Mouse (Mus musculus) limb, embryonic 11.5 days (tissue): ENCODE data around the gene Cers5. TPM values are rescaled to one million over a fixed set of nuclear protein-coding genes. Genes with fewer than 3 reads are reported as not detected.
A peak's percentile ranks its signal among the peaks of the same experiment; 100 is the strongest.
"Not testable (repeated sequence)": the region's sequence is repeated elsewhere in the genome, so short reads cannot be mapped to it uniquely, and the experiment has no call there.

Source experiments
- ATAC-seq: fragments of 200-750 bp; cut with Nextera tagmentation; 2 replicates; pipeline ENCODE4 v1.8.0; 2017; ENCODE audit warnings: low read depth; ENCODE audit not compliant: insufficient number of reproducible peaks, low FRiP score, low TSS enrichment
- DNase-seq: peaks from one replicate; pipeline ENCODE4 v3.0.0-alpha.2; 2015; ENCODE audit warnings: low spot score
- H3K27ac ChIP-seq: fragments of 300-500 bp; sonication (generic); replicated peaks from 2 replicates; pipeline ENCODE4 v1.5.1; 2014; ENCODE audit warnings: low read depth, mild to moderate bottlenecking, low read length
- H3K27me3 ChIP-seq: fragments of 300-500 bp; sonication (generic); 2 replicates; pipeline ENCODE4 v1.6.1; 2014; ENCODE audit warnings: mild to moderate bottlenecking, low read length, mixed read lengths; ENCODE audit not compliant: control insufficient read depth, insufficient read depth
- H3K36me3 ChIP-seq: fragments of 300-500 bp; sonication (generic); 2 replicates; pipeline ENCODE4 v1.6.1; 2014; ENCODE audit warnings: mild to moderate bottlenecking, low read length, moderate library complexity, mixed read lengths; ENCODE audit not compliant: control insufficient read depth, insufficient read depth
- H3K4me1 ChIP-seq: fragments of 300-500 bp; sonication (generic); 2 replicates; pipeline ENCODE4 v1.6.1; 2014; ENCODE audit warnings: low read length, mixed read lengths; ENCODE audit not compliant: control insufficient read depth, insufficient read depth
- H3K4me2 ChIP-seq: fragments of 300-500 bp; sonication (generic); 2 replicates; pipeline ENCODE4 v1.6.1; 2014; ENCODE audit warnings: low read depth, mild to moderate bottlenecking, moderate library complexity; ENCODE audit not compliant: severe bottlenecking
- H3K4me3 ChIP-seq: fragments of 300-500 bp; sonication (generic); 2 replicates; pipeline ENCODE4 v1.5.1; 2014; ENCODE audit warnings: low read depth, low read length
- H3K9ac ChIP-seq: fragments of 300-500 bp; sonication (generic); 2 replicates; pipeline ENCODE4 v1.6.1; 2014; ENCODE audit warnings: mild to moderate bottlenecking, low read length
- H3K9me3 ChIP-seq: fragments of 300-500 bp; sonication (generic); 2 replicates; pipeline ENCODE4 v1.6.1; 2016; ENCODE audit warnings: low read length; ENCODE audit not compliant: control insufficient read depth
- WGBS: fragments of 180-500 bp; shearing (Covaris S2); extraction: QIAGEN DNeasy Blood & Tissue Kit; methylation state at CpG from one replicate; pipeline ENCODE4 v1.1.7; 2014; 5-methylcytosine and 5-hydroxymethylcytosine counted together
- polyA plus RNA-seq: library from polyadenylated mRNA; unstranded; fragments of >200 nt; fragmentation: Nextera tagmentation; extraction: Ambion mirVana; gene quantifications from 2 replicates; pipeline ENCODE4 v1.2.1, GENCODE M21; 2014

Cers5 gene
- polyA plus RNA-seq, 1 experiment from 2014 or later, result 75.3 TPM

DNA sequence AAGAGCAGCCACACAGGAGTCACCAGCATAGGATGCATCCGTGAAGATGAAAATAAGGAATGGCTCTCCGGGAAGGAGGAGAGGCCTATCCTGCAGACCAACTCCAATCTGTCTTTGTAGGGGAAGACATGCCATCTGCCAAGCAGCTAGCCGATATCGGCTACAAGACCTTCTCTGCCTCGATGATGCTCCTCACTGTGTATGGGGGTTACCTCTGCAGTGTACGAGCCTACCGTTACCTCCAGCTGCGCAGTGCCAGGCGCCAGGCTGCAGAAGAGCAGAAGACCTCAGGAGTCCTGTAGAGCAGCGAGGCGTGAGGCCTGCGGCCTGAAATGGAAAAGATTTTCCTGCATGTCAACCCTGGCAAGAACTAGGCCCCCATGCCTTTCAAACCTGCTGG, 45.2 kb downstream of the Cers5 start:
- H3K36me3 ChIP-seq, result peaks cover 13% of the 10 kb centered on the region
- DNase-seq, result no peak
- no peak overlapping the region for H3K9ac ChIP-seq
- H3K27ac ChIP-seq, result no peak overlapping the region
- H3K4me3 ChIP-seq, result no peak overlapping the region
- 96% methylated on average over 12 of the region's 12 CpGs for WGBS
- ATAC-seq, result no peak
- no peaks in the 10 kb centered on the region for H3K27me3 ChIP-seq
- H3K4me2 ChIP-seq, result no peak overlapping the region
- H3K9me3 ChIP-seq, result peaks cover 3% of the 10 kb centered on the region; the same call in 1 of the 2 replicates
- H3K4me1 ChIP-seq, result peaks cover 19% of the 10 kb centered on the region; the same call in 1 of the 2 replicates

DNA sequence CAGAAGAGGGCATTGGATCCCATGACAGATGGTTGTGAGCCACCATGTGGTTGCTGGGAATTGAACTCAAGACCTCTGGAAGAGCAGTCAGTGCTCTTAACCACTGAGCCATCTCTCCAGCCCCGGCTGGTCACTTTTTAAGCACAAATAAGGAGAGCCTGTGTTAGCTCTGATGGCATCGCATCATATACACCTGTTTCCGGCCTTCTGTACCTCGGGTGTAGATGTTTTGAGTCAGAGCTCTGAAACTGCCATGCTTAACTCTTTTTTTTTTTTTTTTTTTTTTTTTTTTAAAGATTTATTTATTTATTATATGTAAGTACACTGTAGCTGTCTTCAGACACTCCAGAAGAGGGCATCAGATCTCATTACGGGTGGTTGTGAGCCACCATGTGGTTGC, 45.6 kb downstream of the Cers5 start:
- not testable (repeated sequence) for H3K4me2 ChIP-seq, H3K9me3 ChIP-seq, DNase-seq, H3K27me3 ChIP-seq, H3K9ac ChIP-seq, ATAC-seq, H3K27ac ChIP-seq, H3K4me3 ChIP-seq
- H3K4me1 ChIP-seq, result peaks cover 19% of the 10 kb centered on the region; the same call in 1 of the 2 replicates
- WGBS, result 96% methylated on average over 4 of the region's 5 CpGs
- peaks cover 13% of the 10 kb centered on the region for H3K36me3 ChIP-seq

DNA sequence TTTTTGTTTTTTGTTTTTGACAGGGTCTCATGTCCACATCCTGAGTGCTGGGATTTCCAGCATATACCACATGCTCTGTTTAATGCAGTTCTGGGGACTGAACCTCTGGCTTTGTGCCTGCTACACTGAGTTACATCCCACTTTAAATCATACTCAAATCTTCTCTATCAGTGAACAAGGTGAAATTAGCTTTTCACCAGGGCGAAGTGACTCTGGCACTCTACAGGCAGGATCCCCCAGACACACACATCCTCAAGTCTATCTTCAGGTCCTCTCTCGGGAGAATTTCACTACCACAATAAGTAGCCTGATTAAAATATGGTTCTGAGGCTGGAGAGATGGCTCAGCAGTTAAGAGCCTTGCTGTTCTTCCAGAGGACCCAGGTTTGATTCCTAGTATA, 46.1 kb downstream of the Cers5 start:
- Histone ChIP-seq H3K36me3 (peaks cover 13% of the 10 kb centered on the region), H3K9ac (no peak overlapping the region; the same call in 1 of the 2 replicates), H3K9me3 (peaks cover 3% of the 10 kb centered on the region; the same call in 1 of the 2 replicates), H3K4me2 (peak overlapping the region; percentile 79), H3K27ac (no peak overlapping the region), H3K27me3 (no peaks in the 10 kb centered on the region), H3K4me1 (peaks cover 19% of the 10 kb centered on the region; the same call in 1 of the 2 replicates), H3K4me3 (peak overlapping the region; percentile 78)
- no peak for ATAC-seq
- 79% methylated on average over 2 of the region's 2 CpGs for WGBS
- no peak for DNase-seq

DNA sequence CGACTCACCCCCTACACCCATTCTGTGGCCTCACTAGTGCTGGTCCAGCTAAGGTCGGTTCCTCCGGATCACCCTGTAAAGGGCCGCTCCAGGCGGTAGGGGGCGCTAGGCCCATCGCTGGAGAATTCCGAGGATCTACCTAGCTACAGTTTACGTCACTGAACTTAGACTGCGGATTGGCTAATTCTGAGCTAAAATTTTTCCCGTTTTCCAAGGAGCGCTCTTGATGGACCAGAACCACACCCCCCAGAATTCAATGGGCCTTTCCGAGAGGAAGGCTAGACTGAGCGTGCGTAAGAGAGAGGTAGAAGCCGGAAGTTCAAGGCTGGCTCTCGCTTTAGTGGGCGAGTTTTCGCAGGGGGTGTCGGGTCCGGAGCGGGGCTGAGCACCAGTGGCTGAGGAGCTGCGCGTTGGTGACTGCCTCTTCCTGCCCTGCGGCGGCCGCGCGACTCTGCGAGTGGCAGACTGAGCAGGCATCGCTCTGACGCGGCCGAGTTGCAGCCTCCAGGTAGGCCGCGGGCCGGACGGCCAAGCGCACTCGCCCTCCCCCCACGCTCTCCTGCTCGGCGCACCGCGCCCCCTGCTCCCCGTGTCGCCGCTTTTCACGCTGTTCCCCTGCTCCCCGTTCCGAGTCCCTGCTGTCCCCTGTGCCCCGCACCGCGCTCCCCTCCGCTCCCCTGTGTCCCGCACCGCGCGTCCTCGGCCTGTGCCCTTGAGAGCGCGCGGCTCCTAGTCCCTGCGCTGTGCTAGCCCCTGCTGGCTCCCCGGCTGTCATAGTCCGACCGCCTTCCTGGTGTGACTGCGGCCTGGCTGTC, 47.1 kb downstream of the Cers5 start, which contains the start of gene Cox14:
Gene Cox14 (plus strand): TSS at position 278 of the 815 bp plus-strand sequence.
- H3K9ac ChIP-seq, result peak within 1 kb of the TSS; percentile 79
- peak; percentile 95 for ATAC-seq
- H3K27me3 ChIP-seq, result no peaks in the 10 kb centered on the region
- WGBS, result under 1% methylated on average over 68 of the region's 68 CpGs
- peak within 1 kb of the TSS; percentile 88 for H3K27ac ChIP-seq
- H3K4me1 ChIP-seq, result peaks cover 19% of the 10 kb centered on the region; the same call in 1 of the 2 replicates
- H3K4me2 ChIP-seq, result peak within 1 kb of the TSS; percentile 79
- H3K4me3 ChIP-seq, result peak within 1 kb of the TSS; percentile 78
- H3K36me3 ChIP-seq, result peaks cover 13% of the 10 kb centered on the region
- H3K9me3 ChIP-seq, result peaks cover 3% of the 10 kb centered on the region; the same call in 1 of the 2 replicates
- DNase-seq, result peak; percentile 97

DNA sequence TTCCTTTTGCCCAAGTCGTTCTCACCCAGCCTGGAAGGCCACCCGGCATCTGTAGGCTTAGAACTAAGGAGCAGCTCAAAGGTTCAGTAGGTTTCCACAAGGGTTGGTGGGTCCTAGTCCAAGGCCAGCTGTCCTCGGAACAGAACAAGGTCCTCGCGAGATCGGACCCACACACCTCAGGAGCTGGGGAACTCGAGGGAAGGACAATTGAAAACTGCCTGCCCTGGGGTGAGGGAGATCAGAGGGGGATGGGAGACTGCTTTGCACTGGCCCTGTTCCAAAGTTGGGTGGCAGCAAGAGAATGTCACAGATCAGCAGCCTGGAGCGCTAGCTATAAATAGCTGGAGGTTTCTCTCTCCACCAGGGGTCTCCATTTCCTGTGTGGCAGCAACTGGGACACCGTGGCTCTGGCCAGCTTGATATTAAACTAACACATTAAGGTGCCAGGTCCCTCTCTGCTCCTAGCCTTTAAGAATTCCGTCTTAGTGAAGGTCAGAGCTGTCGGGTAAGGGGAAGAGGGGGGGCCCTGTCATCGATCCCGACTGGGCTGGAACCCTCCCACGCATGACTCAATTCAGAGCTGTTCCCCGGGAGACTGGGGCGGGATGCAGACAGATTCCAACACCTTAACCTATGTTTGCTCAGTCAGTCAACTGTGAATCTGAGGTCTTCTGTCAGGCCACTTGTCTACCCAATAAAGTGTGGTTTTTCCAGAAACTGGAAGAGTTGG, 48.2 kb downstream of the Cers5 start:
- Histone ChIP-seq H3K9ac (peak overlapping the region; percentile 23; the same call in 1 of the 2 replicates), H3K27ac (peak overlapping the region; percentile 45; the same call in 1 of the 2 replicates), H3K4me3 (peak overlapping the region; percentile 78), H3K4me2 (peak overlapping the region; percentile 47), H3K27me3 (no peaks in the 10 kb centered on the region), H3K36me3 (peaks cover 10% of the 10 kb centered on the region), H3K4me1 (peaks cover 19% of the 10 kb centered on the region; the same call in 1 of the 2 replicates), H3K9me3 (peaks cover 3% of the 10 kb centered on the region; the same call in 1 of the 2 replicates)
- ATAC-seq (0 out of 2 replicates have a peak, but pooled peaks have one; percentile 19), DNase-seq (peak; percentile 67)
- 15% methylated on average over 16 of the region's 16 CpGs for WGBS

DNA sequence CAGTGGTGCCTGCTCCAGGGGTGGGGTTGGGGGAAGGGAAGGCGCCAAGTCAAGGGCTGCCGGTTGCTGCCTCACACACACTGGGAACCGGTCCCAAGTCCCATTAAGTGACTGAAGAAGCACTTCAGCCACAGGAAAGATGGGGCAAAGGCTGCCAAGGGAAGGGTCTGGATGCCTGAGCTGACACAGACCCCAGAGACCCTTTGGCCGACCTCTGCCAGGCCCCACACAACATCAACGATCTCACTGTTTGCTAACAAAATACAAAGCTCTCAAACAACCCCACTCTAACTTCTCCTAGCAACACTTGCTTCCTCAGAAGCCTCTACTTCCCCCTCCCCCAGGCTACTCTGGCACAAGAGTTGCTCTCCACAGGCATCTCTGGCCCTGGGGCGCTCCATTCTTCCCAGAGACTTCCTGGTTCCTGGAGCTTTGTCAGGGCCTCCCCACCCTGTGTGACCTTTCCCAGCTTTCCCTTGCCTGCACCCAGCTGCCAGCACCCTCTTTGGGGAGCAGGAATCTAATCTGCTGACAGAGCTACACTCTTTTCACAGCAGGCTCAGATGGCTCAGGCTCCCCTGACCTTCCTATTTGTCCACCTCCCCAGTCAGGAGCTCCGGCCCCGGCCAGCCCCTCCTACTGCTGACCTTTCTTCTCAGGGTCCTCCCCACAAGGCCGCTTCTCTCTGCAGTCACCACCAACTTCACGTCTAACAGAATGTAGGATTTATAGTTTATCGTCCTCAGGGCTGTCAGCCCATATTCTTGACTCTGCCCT, 49.0 kb downstream of the Cers5 start:
- 36% methylated on average over 11 of the region's 11 CpGs for WGBS
- Histone ChIP-seq H3K27me3 (no peaks in the 10 kb centered on the region), H3K9ac (peak overlapping the region; percentile 37), H3K36me3 (peaks cover 5% of the 10 kb centered on the region), H3K9me3 (no peaks in the 10 kb centered on the region), H3K4me2 (no peak overlapping the region), H3K27ac (peak overlapping the region; percentile 45; the same call in 1 of the 2 replicates), H3K4me3 (no peak overlapping the region), H3K4me1 (peaks cover 19% of the 10 kb centered on the region; the same call in 1 of the 2 replicates)
- ATAC-seq, result no peak
- no peak for DNase-seq

DNA sequence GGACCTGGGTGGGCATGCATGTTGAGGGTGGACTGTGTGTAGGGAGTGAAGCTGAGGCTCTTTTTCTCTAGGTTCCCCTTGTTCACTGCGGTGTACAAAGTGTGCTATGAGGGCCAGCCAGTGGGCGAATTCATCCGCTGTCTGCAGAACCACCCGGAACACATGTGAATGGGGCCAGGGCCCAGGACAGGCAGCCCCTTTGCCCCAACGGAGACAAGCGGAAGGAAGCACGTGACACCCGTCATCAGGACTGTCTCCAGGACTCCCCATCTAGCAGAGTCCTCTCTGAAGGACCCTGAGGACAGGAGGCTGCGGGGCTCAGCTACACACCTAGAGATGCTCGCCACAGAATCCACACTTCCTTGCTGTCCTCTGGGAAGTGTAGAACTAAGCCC, 49.6 kb downstream of the Cers5 start:
- Histone ChIP-seq H3K4me1 (peaks cover 19% of the 10 kb centered on the region; the same call in 1 of the 2 replicates), H3K4me3 (no peak overlapping the region), H3K36me3 (peaks cover 5% of the 10 kb centered on the region), H3K9ac (peak overlapping the region; percentile 37; the same call in 1 of the 2 replicates), H3K9me3 (no peaks in the 10 kb centered on the region), H3K27me3 (no peaks in the 10 kb centered on the region), H3K27ac (peak overlapping the region; percentile 8; the same call in 1 of the 2 replicates), H3K4me2 (no peak overlapping the region)
- no peak for DNase-seq
- no peak for ATAC-seq
- 67% methylated on average over 10 of the region's 10 CpGs for WGBS
